Mouse (Mus musculus) small intestine, adult 2 months (tissue): ENCODE measurements around the gene Ubr7. TPM values are rescaled to one million over a fixed set of nuclear protein-coding genes. Genes with fewer than 3 reads are reported as not detected.

ENCODE experiments used
- H3K27ac ChIP-seq: fragments of 200-500 bp; 2 replicates; pipeline ENCODE4 v1.5.1; 2012; ENCODE audit warnings: low read depth, low read length, control low read depth, inconsistent platforms; ENCODE audit not compliant: insufficient read depth
- H3K27me3 ChIP-seq: fragments of 200-500 bp; 2 replicates; pipeline ENCODE4 v1.6.1; 2012; ENCODE audit warnings: mild to moderate bottlenecking, moderate library complexity, low read length, inconsistent platforms; ENCODE audit not compliant: control insufficient read depth, insufficient read depth
- H3K36me3 ChIP-seq: fragments of 200-500 bp; 2 replicates; pipeline ENCODE4 v1.6.1; 2012; ENCODE audit warnings: mild to moderate bottlenecking, low read length, control low read depth, inconsistent platforms; ENCODE audit not compliant: control insufficient read depth, insufficient read depth
- H3K4me1 ChIP-seq: fragments of 200-500 bp; 2 replicates; pipeline ENCODE4 v1.6.1; 2012; ENCODE audit warnings: low read length, inconsistent platforms, mixed read lengths; ENCODE audit not compliant: control insufficient read depth, insufficient read depth, insufficient read length
- H3K4me3 ChIP-seq: fragments of 200-500 bp; 2 replicates; pipeline ENCODE4 v1.5.1; 2012; ENCODE audit warnings: low read depth, mild to moderate bottlenecking, control low read depth, inconsistent platforms, low read length, moderate library complexity
- CTCF ChIP-seq: fragments of 200-500 bp; IDR thresholded peaks from 2 replicates; pipeline ENCODE4 v1.5.1; 2012; ENCODE audit warnings: low read depth, mild to moderate bottlenecking, control low read depth, inconsistent platforms, low read length, moderate library complexity, mixed read lengths; ENCODE audit not compliant: insufficient replicate concordance, insufficient read length; ENCODE audit errors: extremely low read depth
- POLR2A ChIP-seq: fragments of 200-500 bp; IDR thresholded peaks from 2 replicates; pipeline ENCODE4 v1.6.1; 2012; ENCODE audit warnings: low read depth, mild to moderate bottlenecking, control low read depth, inconsistent platforms, low read length, moderate library complexity
- WGBS: fragments of 180-500 bp; shearing (Covaris S2); methylation state at CpG from one replicate; pipeline ENCODE4 v1.1.7; 2018; 5-methylcytosine and 5-hydroxymethylcytosine counted together
- polyA plus RNA-seq: library from polyadenylated mRNA; depleted of rRNA; stranded (reverse); fragments of >200 nt; gene quantifications from 2 replicates; pipeline ENCODE4 v1.2.3, GENCODE M21; 2012

Ubr7 gene
- polyA plus RNA-seq, 1 experiment: 4.5 TPM

- peak overlapping the region; percentile 37 for H3K4me3 ChIP-seq
- H3K27me3 ChIP-seq: no peaks in the 10 kb centered on the region
- no peaks in the 10 kb centered on the region for H3K36me3 ChIP-seq
- peak; percentile 42; the same call in 1 of the 2 replicates for TF ChIP-seq POLR2A
- no peak; the same call in 1 of the 2 replicates for TF ChIP-seq CTCF
- peaks cover 34% of the 10 kb centered on the region for H3K4me1 ChIP-seq
- peak overlapping the region; percentile 96 for H3K27ac ChIP-seq
- 36% methylated on average over 26 of the region's 26 CpGs for WGBS
Observed at GRCm38 (mm10) chr12:102729855-102730797, 27.6 kb upstream of the Ubr7 start.

GRCm38 (mm10) chr12:102730798-102731619, 26.8 kb upstream of the Ubr7 start:
- Histone ChIP-seq H3K4me1 (peaks cover 26% of the 10 kb centered on the region), H3K36me3 (no peaks in the 10 kb centered on the region), H3K27ac (peak overlapping the region; percentile 96), H3K27me3 (no peaks in the 10 kb centered on the region), H3K4me3 (peak overlapping the region; percentile 20)
- WGBS: 11% methylated on average over 16 of the region's 16 CpGs
- TF ChIP-seq POLR2A: no peak

- no peak overlapping the region for H3K4me3 ChIP-seq
- no peaks in the 10 kb centered on the region for H3K27me3 ChIP-seq
- H3K27ac ChIP-seq: no peak overlapping the region
- WGBS: 3% methylated on average over 5 of the region's 5 CpGs
- TF ChIP-seq CTCF (peak; percentile 83; the same call in 1 of the 2 replicates), POLR2A (no peak)
- no peaks in the 10 kb centered on the region for H3K36me3 ChIP-seq
- peaks cover 19% of the 10 kb centered on the region for H3K4me1 ChIP-seq
Observed at GRCm38 (mm10) chr12:102733381-102733780, 24.4 kb upstream of the Ubr7 start.

GRCm38 (mm10) chr12:102739096-102739495, 18.7 kb upstream of the Ubr7 start:
- WGBS: 68% methylated on average over 5 of the region's 5 CpGs
- no peak for TF ChIP-seq CTCF
- no peak for TF ChIP-seq POLR2A

GRCm38 (mm10) chr12:102740285-102740684, 17.5 kb upstream of the Ubr7 start:
- Histone ChIP-seq H3K36me3 (no peaks in the 10 kb centered on the region), H3K27ac (no peak overlapping the region), H3K4me1 (peaks cover 5% of the 10 kb centered on the region; the same call in 1 of the 2 replicates), H3K4me3 (no peak overlapping the region), H3K27me3 (no peaks in the 10 kb centered on the region)
- TF ChIP-seq POLR2A (no peak), CTCF (no peak)
- 67% methylated on average over 3 of the region's 3 CpGs for WGBS

More at GRCm38 (mm10) chr12:102739096-102739495, 18.7 kb upstream of the Ubr7 start:
- H3K4me1 ChIP-seq: peaks cover 5% of the 10 kb centered on the region; the same call in 1 of the 2 replicates
- no peaks in the 10 kb centered on the region for H3K36me3 ChIP-seq
- no peak overlapping the region for H3K27ac ChIP-seq
- H3K27me3 ChIP-seq: no peaks in the 10 kb centered on the region
- H3K4me3 ChIP-seq: no peak overlapping the region

- 0 out of 2 replicates have a peak, but pooled peaks cover 2% of the 10 kb centered on the region for H3K36me3 ChIP-seq
- H3K27me3 ChIP-seq: no peaks in the 10 kb centered on the region
- TF ChIP-seq POLR2A: no peak
- no peak for TF ChIP-seq CTCF
- H3K4me3 ChIP-seq: no peak overlapping the region
- H3K4me1 ChIP-seq: peaks cover 5% of the 10 kb centered on the region; the same call in 1 of the 2 replicates
- no peak overlapping the region for H3K27ac ChIP-seq
- 80% methylated on average over 7 of the region's 7 CpGs for WGBS
Observed at GRCm38 (mm10) chr12:102742056-102742455, 15.7 kb upstream of the Ubr7 start.

- H3K27me3 ChIP-seq: no peaks in the 10 kb centered on the region
- no peak for TF ChIP-seq CTCF
- H3K4me1 ChIP-seq: peaks cover 7% of the 10 kb centered on the region; the same call in 1 of the 2 replicates
- WGBS: under 1% methylated on average over 33 of the region's 33 CpGs
- H3K36me3 ChIP-seq: peaks cover 4% of the 10 kb centered on the region; the same call in 1 of the 2 replicates
- H3K4me3 ChIP-seq: peak overlapping the region; percentile 73
- H3K27ac ChIP-seq: peak overlapping the region; percentile 35
Observed at GRCm38 (mm10) chr12:102743036-102743588, 14.7 kb upstream of the Ubr7 start.
